Mouse (Mus musculus) testis, postnatal 10 days (tissue): ENCODE data around the gene S1pr5.
"Not testable (repeated sequence)": the region's sequence is repeated elsewhere in the genome, so short reads cannot be mapped to it uniquely, and the experiment has no call there.

Experiments used
- DNase-seq: peaks from one replicate; pipeline ENCODE4 v3.0.0; 2021; ENCODE audit warnings: low spot score

The S1pr5 gene

DNA sequence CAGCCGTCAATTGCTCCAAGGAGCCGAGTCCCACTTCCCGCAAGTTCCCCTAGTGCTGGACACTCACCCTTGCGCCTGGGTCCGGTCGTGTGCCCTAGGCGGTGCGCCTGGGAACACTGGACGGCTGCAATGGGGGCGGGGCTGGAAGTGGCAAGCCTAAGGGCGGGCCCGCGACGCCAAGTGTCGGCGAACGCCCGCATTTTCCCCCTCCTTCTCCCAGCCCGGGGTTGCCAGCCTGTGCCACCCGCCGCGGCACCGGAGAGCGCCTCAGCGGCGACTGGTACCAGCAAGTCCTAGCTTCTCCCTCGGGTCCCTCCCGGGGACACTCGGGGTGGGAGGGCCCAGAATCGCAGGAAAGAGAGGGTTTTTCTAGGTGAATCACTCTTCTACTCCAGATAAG lies at the start of gene S1pr5:
Gene S1pr5, minus strand, starts transcription at position 118 of the 400 bp plus-strand sequence.
- no peak for DNase-seq

- DNase-seq: no peak
Measured at GRCm38 (mm10) chr9:21292271-21292670, 44.0 kb upstream of the S1pr5 start.

GRCm38 (mm10) chr9:21291868-21292267 lies 43.6 kb upstream of the S1pr5 start:
- not testable (repeated sequence) for DNase-seq

- DNase-seq: peak; percentile 100
Measured at GRCm38 (mm10) chr9:21291022-21291787, 43.0 kb upstream of the S1pr5 start, which contains the start of gene Cdkn2d. TSS of gene Cdkn2d (minus strand) at chr9:21291407.

DNA sequence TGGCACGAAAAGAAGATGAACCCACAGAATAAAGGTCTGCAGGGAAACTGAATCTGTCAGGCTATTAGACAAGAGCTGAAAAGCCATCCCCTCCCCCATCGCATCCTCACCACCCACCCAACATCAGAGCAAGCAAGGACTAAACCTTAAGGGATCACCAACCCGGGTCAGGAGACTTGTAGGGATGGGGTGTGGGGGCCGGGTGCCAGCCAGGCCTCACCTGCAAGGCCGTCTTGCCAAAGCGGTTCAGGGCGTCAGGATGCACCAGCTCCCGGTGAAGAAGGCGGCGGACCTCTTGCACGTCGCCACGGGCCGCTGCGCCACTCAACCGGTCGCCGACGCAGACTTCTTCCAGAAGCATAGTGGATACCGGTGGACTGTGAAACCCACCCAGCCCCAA lies 42.3 kb upstream of the S1pr5 start:
- DNase-seq: peak; percentile 70

GRCm38 (mm10) chr9:21289337-21289671 lies 41.1 kb upstream of the S1pr5 start:
- DNase-seq: no peak

- no peak for DNase-seq
Measured at GRCm38 (mm10) chr9:21288404-21289336, 40.4 kb upstream of the S1pr5 start.

DNA sequence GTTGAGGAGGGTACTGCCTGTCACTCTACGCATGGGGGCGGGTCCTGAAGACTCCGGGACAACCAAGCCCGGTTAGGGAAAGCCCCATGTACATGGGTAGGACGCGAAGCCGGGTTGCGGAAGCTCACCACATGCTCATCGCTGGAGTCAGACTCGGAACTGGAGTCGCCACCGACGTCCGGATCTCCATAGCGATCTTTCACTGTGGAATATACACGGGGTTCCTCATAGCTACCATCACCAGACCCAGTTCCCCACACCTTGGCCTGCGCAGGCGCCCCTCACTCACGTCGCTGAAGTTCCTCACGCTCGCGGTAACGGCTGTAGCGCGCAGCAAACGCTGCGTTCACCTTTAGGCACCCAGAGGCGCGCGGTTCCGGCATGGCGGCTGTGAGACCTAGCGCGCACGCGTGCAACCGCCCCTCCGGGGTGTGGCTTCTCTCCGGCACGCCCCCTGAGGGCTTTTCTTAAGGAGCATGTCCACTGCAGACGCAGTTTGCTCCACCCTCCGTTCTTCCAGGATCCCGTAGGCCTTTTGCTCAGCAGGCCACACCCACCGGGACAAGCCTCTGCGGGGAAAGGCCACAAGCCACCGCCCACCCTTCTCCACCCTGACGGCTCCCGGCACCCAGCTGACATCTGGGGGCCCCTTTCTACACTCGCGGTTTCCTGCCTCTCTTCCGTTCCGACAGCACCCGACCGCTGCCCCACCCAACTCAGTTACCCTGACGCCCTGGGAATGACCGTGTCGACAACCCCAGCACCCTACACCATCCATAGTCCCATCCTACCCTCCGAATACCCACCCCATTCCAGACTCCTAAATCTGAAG lies 39.5 kb upstream of the S1pr5 start, which contains the start of gene Kri1:
Gene Kri1, minus strand, starts transcription at position 399 of the 832 bp plus-strand sequence.
- DNase-seq: peak; percentile 99

DNA sequence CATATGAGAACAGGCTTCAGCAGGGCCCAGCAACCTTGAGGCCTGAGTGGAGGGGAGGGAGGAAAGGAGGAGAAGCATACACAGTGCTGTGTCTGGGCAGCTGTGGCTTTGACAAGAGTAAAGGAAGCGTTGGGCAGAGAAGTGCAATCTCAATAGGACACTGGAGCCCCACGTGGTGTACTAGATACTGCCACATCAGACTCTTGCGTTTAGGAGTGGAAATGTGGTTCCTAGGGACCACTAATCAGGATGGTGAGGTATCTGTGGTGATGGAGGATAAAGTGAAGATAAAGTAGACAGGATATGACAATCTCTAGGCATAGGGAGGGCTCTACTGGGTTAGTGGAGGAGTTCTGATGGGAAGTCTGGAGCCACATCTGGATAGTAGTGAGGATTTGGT lies 38.5 kb upstream of the S1pr5 start:
- DNase-seq: no peak

DNA sequence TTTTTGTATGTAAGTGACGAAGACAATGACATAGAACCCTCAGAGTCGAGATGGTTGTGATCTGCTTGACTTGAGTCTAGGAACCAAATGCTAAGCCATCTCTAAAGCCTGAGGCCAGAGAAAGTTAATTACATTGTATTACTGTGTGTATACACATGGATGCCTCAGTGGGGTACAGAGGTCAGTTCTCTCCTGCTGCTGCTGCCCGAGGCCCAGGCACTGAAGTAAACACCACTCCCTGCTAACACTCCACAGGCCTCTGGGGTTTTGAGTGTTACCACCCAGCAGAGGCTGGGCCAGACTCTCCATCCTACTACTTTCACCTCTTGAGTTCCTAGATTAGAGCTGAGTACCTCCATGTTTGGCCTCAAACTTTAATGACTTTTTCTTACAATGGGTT lies 35.8 kb upstream of the S1pr5 start:
- DNase-seq: no peak

DNA sequence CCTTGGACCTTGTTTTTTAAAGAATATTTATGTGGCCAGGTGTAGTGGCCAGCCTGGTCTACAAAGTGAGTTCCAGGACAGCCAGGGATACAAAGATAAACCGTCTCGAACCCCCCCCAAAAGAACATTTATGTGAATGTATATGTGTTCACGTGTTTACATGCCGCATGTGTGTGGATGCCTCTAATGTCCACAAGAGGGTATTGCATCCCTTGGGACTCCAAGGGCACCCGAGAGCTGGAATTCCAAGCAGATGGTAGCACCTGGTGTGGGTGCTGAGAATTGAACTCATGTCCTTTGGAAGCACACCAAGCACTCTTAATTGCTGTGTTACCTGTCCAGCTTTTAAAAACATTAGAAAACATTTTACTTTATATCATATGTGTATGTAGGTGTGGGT lies 35.3 kb upstream of the S1pr5 start:
- no peak for DNase-seq

DNA sequence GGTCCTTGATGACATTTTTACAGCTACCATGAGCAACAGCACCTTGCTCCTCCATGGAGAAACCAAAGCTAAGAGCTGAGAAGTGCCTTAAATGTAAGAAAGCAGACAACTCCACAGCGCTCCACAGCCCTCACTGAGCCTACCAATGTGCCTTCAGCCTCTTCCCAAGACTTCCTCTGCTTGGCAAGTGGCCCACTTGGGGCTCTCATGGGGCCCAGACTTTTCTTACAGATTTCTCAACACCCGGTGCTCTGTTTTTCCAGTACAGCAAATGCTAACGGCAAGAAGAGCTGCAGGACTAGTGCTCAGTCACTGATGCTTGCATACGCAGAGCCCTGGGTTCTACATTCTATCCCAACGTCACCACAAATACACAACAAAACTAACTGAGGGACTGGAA lies 29.5 kb upstream of the S1pr5 start:
- no peak for DNase-seq

DNA sequence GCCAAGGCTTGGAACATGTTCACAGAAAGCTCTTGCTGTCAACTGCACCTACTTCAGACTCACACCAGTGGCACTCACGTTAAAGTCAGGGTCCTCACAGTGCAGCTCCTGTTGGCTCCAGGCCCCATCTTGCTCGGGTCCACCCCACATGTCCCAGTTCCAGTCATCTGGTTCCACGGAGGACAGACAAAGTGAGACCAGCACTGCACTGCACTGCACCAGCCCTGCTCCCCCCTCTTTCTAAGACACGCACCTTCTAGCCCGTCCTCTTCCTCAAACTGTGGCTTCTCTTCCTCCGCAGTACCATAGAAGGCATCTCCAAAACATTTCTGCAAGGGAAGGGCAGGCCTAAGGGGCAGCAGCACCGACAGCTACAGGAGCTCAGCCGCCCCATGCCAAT lies 28.1 kb upstream of the S1pr5 start:
- DNase-seq: no peak

DNA sequence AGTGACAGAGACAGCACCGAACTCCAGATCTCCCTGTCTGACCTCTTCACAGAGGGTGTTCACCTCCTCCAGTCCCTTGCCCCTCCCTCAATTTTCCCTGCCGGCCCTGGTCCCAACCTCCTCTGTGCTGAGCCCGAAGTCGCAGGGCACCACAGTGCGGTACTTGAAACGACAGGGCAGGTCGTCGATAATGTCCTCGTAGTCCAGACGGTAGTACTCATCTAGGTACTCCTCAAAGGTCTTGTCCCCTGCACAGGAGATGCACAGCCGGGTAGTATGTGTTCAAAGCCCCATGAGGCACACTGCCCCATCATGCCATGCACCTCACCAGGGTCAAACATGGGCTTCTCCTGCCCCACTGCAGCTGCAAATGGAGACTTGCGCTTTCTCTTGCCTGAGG lies 27.5 kb upstream of the S1pr5 start:
- no peak for DNase-seq

DNA sequence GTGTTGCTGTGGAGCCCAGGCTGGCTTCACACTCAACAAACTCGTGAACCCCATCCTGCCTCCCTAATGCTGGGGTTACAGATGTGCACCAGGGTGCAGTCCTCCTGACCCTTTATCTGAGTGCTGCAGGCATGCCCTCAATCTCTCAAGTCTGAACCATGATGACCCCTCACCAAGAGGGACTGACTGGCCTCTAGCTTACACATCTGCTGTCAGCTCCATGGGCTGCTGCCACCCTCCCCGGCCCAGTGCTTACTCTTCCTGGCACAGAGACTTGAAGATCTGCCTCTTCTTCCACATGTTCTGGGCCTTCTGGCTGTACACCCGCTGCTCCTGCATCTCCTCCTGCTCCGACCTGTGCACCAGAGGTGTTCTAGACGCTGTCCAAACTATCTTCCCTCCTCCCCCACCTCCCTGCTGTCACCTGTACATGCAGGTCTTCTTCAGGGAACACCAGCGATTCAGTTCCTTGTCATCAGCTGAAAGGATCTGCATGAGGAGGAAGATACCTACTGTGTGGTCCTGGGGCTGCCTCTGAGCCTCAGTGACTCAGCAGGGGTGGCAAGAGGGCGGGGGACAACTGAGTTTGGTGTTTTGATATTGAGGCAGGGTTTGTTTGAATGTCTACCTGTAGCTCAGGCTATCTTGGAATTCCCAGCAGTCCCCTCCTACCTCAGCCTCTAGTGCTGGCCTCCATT lies 26.9 kb upstream of the S1pr5 start:
- no peak for DNase-seq

- DNase-seq: no peak
Measured at GRCm38 (mm10) chr9:21274336-21274735, 26.1 kb upstream of the S1pr5 start.

DNA sequence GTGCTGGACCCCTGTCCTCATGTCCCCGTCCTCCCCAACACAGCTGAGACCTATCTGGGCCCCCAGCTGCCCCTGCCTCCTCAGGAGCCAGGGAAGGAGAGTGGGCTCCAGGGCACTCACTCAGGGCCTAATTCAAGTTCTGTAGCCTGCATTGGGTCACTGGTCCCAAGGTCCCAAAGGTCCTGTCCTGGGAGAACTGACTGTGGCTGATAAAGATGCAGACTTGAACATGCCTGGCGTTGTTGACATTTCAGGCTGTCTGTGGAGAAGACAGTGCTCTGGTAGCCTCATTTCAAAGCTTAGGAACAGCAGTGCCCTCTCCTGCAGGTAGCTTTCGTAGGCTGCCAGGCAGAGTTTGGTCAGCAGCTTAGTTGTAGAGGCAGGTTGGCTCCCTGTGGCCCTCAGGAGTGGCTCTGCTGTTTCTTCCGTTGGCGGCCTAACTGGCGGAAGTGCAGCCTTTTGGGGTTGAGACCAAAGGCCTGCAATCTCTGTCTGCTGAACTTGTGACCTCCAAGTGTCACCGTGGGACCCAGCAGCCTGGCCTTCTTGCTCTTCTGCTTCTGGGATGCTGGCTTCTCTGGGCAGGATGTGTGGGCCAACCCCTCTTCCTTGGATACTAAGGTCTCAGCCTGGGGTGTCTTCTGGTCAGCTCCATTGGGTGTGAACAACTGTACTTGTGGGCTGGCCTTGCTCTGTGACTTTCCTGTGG lies 25.4 kb upstream of the S1pr5 start:
- no peak for DNase-seq

DNA sequence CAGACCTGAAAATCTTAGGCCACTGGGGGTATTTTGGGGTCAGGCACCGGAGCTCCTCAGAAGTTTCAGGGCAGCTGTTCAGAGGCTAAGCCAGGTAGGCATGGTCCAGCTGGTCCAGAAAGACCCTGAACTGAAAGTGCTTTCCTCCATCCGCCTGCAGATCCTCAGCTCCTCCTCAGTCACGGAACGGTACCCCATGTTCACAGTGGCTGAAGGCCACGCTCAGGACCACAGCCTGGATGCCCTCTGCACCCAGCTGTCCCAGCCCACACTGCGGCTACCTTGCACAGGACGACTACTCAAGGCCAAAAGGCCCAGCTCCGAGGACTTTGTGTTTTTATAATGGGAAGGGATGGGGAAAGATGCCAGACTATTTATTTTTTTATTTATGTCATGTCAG lies 24.9 kb upstream of the S1pr5 start:
- no peak for DNase-seq

DNA sequence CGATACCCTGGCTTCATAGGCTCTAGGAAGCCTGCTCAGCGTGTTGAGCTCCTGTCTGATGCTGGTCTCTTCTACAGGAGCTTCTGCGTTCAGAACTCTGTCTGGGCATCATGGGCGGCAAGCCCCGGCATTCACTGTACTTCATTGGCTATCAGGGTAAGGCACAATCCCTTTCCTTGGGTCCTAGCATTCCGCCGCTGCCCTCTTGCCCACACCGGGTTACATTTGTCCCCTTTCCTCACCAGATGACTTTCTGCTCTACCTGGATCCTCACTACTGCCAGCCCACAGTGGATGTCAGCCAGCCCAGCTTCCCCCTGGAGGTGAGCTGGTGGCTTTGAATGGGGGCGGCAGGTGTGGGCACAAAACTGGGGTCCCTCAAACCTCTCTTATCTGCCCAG lies 24.1 kb upstream of the S1pr5 start:
- no peak for DNase-seq

GRCm38 (mm10) chr9:21269590-21269989 lies 21.3 kb upstream of the S1pr5 start:
- not testable (repeated sequence) for DNase-seq

DNA sequence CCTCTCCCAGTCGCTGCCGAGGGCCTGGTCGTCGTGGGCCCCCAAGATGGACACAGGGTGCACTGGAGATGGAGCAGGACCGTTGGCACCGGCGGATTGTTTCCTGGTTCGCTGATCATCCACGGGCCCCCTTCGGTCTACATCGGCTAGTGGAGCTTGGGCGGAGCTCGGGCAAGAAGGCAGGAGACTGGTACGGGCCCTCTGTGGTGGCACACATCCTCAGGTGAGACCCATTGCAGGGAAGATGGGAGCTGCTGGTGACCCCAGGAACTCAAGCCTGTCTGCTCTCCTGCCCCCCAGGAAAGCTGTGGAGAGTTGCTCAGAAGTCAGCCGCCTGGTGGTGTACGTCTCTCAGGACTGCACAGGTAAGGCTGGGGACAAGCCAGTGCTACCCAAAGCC lies 20.1 kb upstream of the S1pr5 start:
- DNase-seq: no peak
